In the genomic region with DNA sequence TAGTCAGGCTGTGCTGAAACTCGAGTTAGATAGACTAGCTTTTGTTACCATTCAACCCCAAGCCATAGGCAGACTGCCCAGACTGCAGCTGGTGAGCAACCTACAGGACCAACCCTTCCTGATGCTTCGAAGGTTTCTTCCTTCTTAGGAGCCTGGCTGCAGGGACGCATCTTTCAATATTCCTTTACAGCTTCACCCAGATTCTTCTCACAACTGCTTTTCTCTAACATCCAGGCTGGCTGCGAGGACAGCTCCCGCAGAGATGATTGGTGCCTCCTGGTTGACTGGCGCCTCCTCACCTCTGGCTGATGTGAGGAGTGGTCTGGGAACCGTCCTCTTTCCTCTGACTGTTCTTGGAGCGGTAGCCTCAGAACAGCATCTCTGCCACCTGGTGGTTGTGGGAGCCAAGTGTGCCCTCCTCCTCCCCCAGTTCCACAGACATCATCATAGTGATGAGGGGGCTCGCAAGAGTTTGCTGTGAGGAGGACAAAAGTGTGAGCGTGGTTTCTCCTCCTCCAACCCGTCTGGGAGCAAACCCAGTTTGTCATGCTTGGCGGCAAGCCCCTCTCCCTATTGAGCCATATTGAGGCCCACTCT, we compare ENCODE assay signal across 8 mouse cellular contexts. TPM values are rescaled to one million over a fixed set of nuclear protein-coding genes. Genes with fewer than 3 reads are reported as not detected.
DNase-seq lines count a peak whose midpoint lies in the region; ATAC-seq and TF ChIP-seq lines count a peak whose summit lies in the region.

No protein-coding gene starts in this region.

- H3K4me2 ChIP-seq in intestine, embryonic 15.5 days (replicated peaks), result peak overlapping the region; percentile 77

- under 1% methylated on average over 12 of the region's 12 CpGs for WGBS in intestine, embryonic 15.5 days
- WGBS in small intestine, adult 2 months, result under 1% methylated on average over 12 of the region's 12 CpGs

- H3K27me3 ChIP-seq in intestine, embryonic 15.5 days (replicated peaks), result no peaks in the 10 kb centered on the region
- H3K27me3 ChIP-seq in small intestine, adult 2 months (ENCODE audit: control insufficient read depth, insufficient read depth, low read length), result no peaks in the 10 kb centered on the region

- peak overlapping the region; percentile 62 for H3K4me3 ChIP-seq in intestine, embryonic 15.5 days (replicated peaks)
- H3K4me3 ChIP-seq in small intestine, adult 2 months (ENCODE audit: low read depth, low read length), result peak overlapping the region; percentile 55

- intact Hi-C loops in gastrocnemius, postnatal 14 days (cut with DNase I; ENCODE audit: low total_unique reads), result loop anchor here (2.0 to 10.0 kb wide), 2 partner anchors 53 to 143 kb away; no protein-coding TSS in a partner anchor
- intact Hi-C loops in left cerebral cortex, postnatal 4 days (cut with DNase I), result no loop called here

- no peaks in the 10 kb centered on the region for H3K36me3 ChIP-seq in intestine, embryonic 15.5 days
- no peaks in the 10 kb centered on the region for H3K36me3 ChIP-seq in small intestine, adult 2 months (ENCODE audit: control insufficient read depth, insufficient read depth, low read length)

- TF ChIP-seq POLR2A in small intestine, adult 2 months (IDR thresholded peaks at IDR 0.05; ENCODE audit: low read depth, low read length), result no peak

- H3K4me1 ChIP-seq in intestine, embryonic 15.5 days (replicated peaks), result peaks cover 16% of the 10 kb centered on the region
- H3K4me1 ChIP-seq in small intestine, adult 2 months (ENCODE audit: control insufficient read depth, insufficient read depth, insufficient read length, low read length), result peaks cover 3% of the 10 kb centered on the region; the same call in 1 of the 2 replicates

- TF ChIP-seq CTCF in small intestine, adult 2 months (IDR thresholded peaks at IDR 0.05; ENCODE audit: extremely low read depth, insufficient read length, insufficient replicate concordance, low read depth, low read length), result peak; percentile 87; the same call in 1 of the 2 replicates

- H3K27ac ChIP-seq in intestine, embryonic 15.5 days, result no peak overlapping the region
- H3K27ac ChIP-seq in small intestine, adult 2 months (ENCODE audit: insufficient read depth, low read depth, low read length), result peak overlapping the region; percentile 73

- no peaks in the 10 kb centered on the region for H3K9me3 ChIP-seq in intestine, embryonic 15.5 days

- DNase-seq in spleen, adult 18-20 months, result peak; percentile 52 to 74
- DNase-seq in spleen, adult 12 weeks (ENCODE audit: low spot score), result no peak
- peak; percentile 75 to 81 for DNase-seq in cerebellum, postnatal 25 days
- DNase-seq in gastrocnemius, postnatal 14 days, result peak; percentile 52
- DNase-seq in left cerebral cortex, postnatal 4 days, result peak; percentile 77

- peak; percentile 13; the same call in 1 of the 2 replicates for ATAC-seq in intestine, embryonic 15.5 days
- ATAC-seq in megakaryocyte-erythroid progenitor cell, adult 5-6 weeks (replicated peaks; ENCODE audit: low FRiP score, low TSS enrichment, poor library complexity, severe bottlenecking), result peak; percentile 42; the same call in 1 of the 2 replicates

- H3K9ac ChIP-seq in intestine, embryonic 15.5 days, result 0 out of 2 replicates have a peak overlapping the region, but pooled peaks have one; percentile 30

RNA-seq across cellular contexts. Expression of gene Fos, which starts 14.0 kb away (rescaled TPM):
- 1 to 10 TPM; 7.6 to 8.9 TPM for total RNA-seq in gastrocnemius, postnatal 14 days (2021)
- polyA plus RNA-seq in intestine, embryonic 15.5 days (2015; fragmentation: Nextera tagmentation; extraction: Ambion mirVana), result 4.9 and 5.3 TPM in 2 replicates
- total RNA-seq in left cerebral cortex, postnatal 4 days (2021), result 1 to 10 TPM; 6.3 to 8.1 TPM
- total RNA-seq in megakaryocyte-erythroid progenitor cell, adult 5-6 weeks (2014; fragmentation: Nextera tagmentation), result 2.8 and 16.5 TPM in 2 replicates
- total RNA-seq in megakaryocyte-erythroid progenitor cell, adult 5-6 weeks (2017), result 257 and 293 TPM in 2 replicates
- polyA plus RNA-seq in small intestine, adult 2 months (2012; rRNA removed), result 103 and 283 TPM in 2 replicates
